In genomic region chr9:116343086-116343481, GRCm38 (mm10) we compare ENCODE assay signal across 17 mouse cellular contexts.
DNase-seq lines count a peak whose midpoint lies in the region; ATAC-seq and TF ChIP-seq lines count a peak whose summit lies in the region.
"Had no signal": no experiment of that assay in that cellular context is flagged by ENCODE, and none has a peak within 500 bp of the region (broad histone marks: within the 10 kb centered on the region; RNA-seq: fewer than 3 reads in every experiment).

No protein-coding gene starts in this region.

- in situ Hi-C loops in Patski (cut with MboI; ENCODE audit: low pct_unique_long_range_greater_than_20kb): no loop called here

- no peak for TF ChIP-seq CTCF in Patski (IDR thresholded peaks at IDR 0.05)

- intact Hi-C loops in heart, postnatal 10 days (cut with DNase I): no loop called here

- peak; percentile 48 for DNase-seq in right cerebral cortex, adult 18-20 months
- no peak for DNase-seq in right cerebral cortex, postnatal 4 days
- DNase-seq in Patski (ENCODE audit: low read depth, low spot score): peak; percentile 44
- peak; percentile 70 for DNase-seq in telencephalon, adult 2 months (ENCODE audit: low read depth, low spot score)
- no peak for DNase-seq in heart, postnatal 10 days
- DNase-seq: adrenal gland, postnatal 36 days; cerebellum, adult 8-10 months; forebrain, postnatal 0 days; liver, embryonic 13.5 days; lung, postnatal 14 days; retina, postnatal 1 day; thymus, postnatal 36 days had no signal

- CTCF ChIA-PET in Patski (lab: Charles Lee): interaction anchor here (1.4 kb wide), 1 partner anchor 29 kb away, joined by 3 read pairs; no protein-coding TSS in a partner anchor

- POLR2A ChIA-PET in Patski (lab: Charles Lee): interaction anchor here (0.6 to 0.7 kb wide), 2 partner anchors 124 to 1561 kb away, joined by 3 read pairs; partner anchors contain the start of gene Cmtm7

- H3K4me1 ChIP-seq in intestine, embryonic 15.5 days (replicated peaks): no peaks in the 10 kb centered on the region
- H3K4me1 ChIP-seq in intestine, embryonic 16.5 days (ENCODE audit: control insufficient read depth, insufficient read depth, low read length): no peaks in the 10 kb centered on the region
- H3K4me1 ChIP-seq: hindbrain, embryonic 10.5 days; limb, embryonic 13.5 days had no signal

- 77% methylated on average over 3 of the region's 3 CpGs for WGBS in intestine, embryonic 15.5 days
- WGBS in intestine, embryonic 16.5 days: 78% methylated on average over 3 of the region's 3 CpGs

- no peak overlapping the region for H3K9ac ChIP-seq in intestine, embryonic 15.5 days
- H3K9ac ChIP-seq in intestine, embryonic 16.5 days (ENCODE audit: low read depth, low read length): no peak overlapping the region
- H3K9ac ChIP-seq: forebrain, postnatal 0 days; limb, embryonic 13.5 days; liver, embryonic 13.5 days had no signal

- ATAC-seq in intestine, embryonic 15.5 days: no peak
- ATAC-seq in intestine, embryonic 16.5 days: no peak
- no peak for ATAC-seq in Patski
- ATAC-seq: forebrain, postnatal 0 days had no signal

- 0 out of 2 replicates have a peak overlapping the region, but pooled peaks have one; percentile 27 for H3K27ac ChIP-seq in intestine, embryonic 15.5 days
- no peak overlapping the region for H3K27ac ChIP-seq in intestine, embryonic 16.5 days (ENCODE audit: low read length)
- H3K27ac ChIP-seq: hindbrain, embryonic 10.5 days; limb, embryonic 13.5 days; liver, embryonic 13.5 days had no signal

- no peak overlapping the region for H3K4me3 ChIP-seq in intestine, embryonic 15.5 days (replicated peaks)
- no peak overlapping the region for H3K4me3 ChIP-seq in intestine, embryonic 16.5 days (ENCODE audit: low read length)
- H3K4me3 ChIP-seq: hindbrain, embryonic 10.5 days; limb, embryonic 13.5 days; liver, embryonic 13.5 days had no signal

- H3K9me3 ChIP-seq in intestine, embryonic 15.5 days: no peaks in the 10 kb centered on the region
- H3K9me3 ChIP-seq in intestine, embryonic 16.5 days (ENCODE audit: control insufficient read depth, low read length): no peaks in the 10 kb centered on the region
- H3K9me3 ChIP-seq: limb, embryonic 13.5 days; liver, embryonic 13.5 days had no signal

- no peaks in the 10 kb centered on the region for H3K27me3 ChIP-seq in intestine, embryonic 15.5 days (replicated peaks)
- no peaks in the 10 kb centered on the region for H3K27me3 ChIP-seq in intestine, embryonic 16.5 days (replicated peaks; ENCODE audit: control insufficient read depth, insufficient read depth, low read length)
- no peaks in the 10 kb centered on the region for H3K27me3 ChIP-seq in Patski
- H3K27me3 ChIP-seq: limb, embryonic 13.5 days; liver, embryonic 13.5 days had no signal

- no peaks in the 10 kb centered on the region for H3K36me3 ChIP-seq in intestine, embryonic 15.5 days
- no peaks in the 10 kb centered on the region for H3K36me3 ChIP-seq in intestine, embryonic 16.5 days (ENCODE audit: control insufficient read depth, insufficient read depth, low read length)
- H3K36me3 ChIP-seq: G1E; hindbrain, embryonic 10.5 days; limb, embryonic 13.5 days; liver, embryonic 13.5 days had no signal

- no peak overlapping the region for H3K4me2 ChIP-seq in intestine, embryonic 15.5 days (replicated peaks)
- no peak overlapping the region for H3K4me2 ChIP-seq in intestine, embryonic 16.5 days (ENCODE audit: low read depth, low read length)
- H3K4me2 ChIP-seq: limb, embryonic 13.5 days; liver, embryonic 13.5 days had no signal

Comparison
In these comparisons a context has a peak if more than half of its experiments do, and no peak if none do; other contexts are left out.
1. DNase-seq: peak in right cerebral cortex, adult 18-20 months (single experiment), Patski (single experiment) and telencephalon, adult 2 months (single experiment); none in right cerebral cortex, postnatal 4 days (single experiment) and heart, postnatal 10 days (0 of 2).